Mouse (Mus musculus): ENCODE measurements at regions not wholly inside any gene's neighbourhood (a gene's known extent, or its start where the extent isn't known, plus 50 kb on each side); places are given as distances from the start of the nearest gene placed in this dataset.
A peak's percentile ranks its signal among the peaks of the same experiment; 100 is the strongest.

- no peak for DNase-seq
Observed at GRCm38 (mm10) chr4:131217083-131217482, 272.9 kb downstream of the Matn1 start.

GRCm38 (mm10) chr4:131217571-131218155, 273.5 kb downstream of the Matn1 start:
- no peak for DNase-seq

- no peak for DNase-seq
Observed at GRCm38 (mm10) chr4:131220966-131221365, 276.8 kb downstream of the Matn1 start.

- no peak for DNase-seq
Observed at GRCm38 (mm10) chr4:131230361-131230760, 286.2 kb downstream of the Matn1 start.

GRCm38 (mm10) chr4:131236611-131237031, 292.4 kb downstream of the Matn1 start:
- no peak for DNase-seq

- DNase-seq: no peak
Observed at GRCm38 (mm10) chr4:131238591-131238990, 294.4 kb downstream of the Matn1 start.

- DNase-seq: no peak
Observed at GRCm38 (mm10) chr4:131239132-131239531, 294.9 kb downstream of the Matn1 start.

- no peak for DNase-seq
Observed at GRCm38 (mm10) chr4:131240457-131240856, 296.3 kb downstream of the Matn1 start.

- DNase-seq: no peak
Observed at GRCm38 (mm10) chr4:131242250-131242649, 298.1 kb downstream of the Matn1 start.

GRCm38 (mm10) chr4:131243744-131244387, 299.7 kb downstream of the Matn1 start:
- no peak for DNase-seq

GRCm38 (mm10) chr4:131252602-131253442, 308.6 kb downstream of the Matn1 start:
- DNase-seq: peak; percentile 41

- DNase-seq: no peak
Observed at GRCm38 (mm10) chr4:131253443-131253817, 309.2 kb downstream of the Matn1 start.

- no peak for DNase-seq
Observed at GRCm38 (mm10) chr4:131254243-131254642, 310.1 kb downstream of the Matn1 start.

GRCm38 (mm10) chr4:131254691-131255090, 310.5 kb downstream of the Matn1 start:
- peak; percentile 10 for DNase-seq

- DNase-seq: no peak
Observed at GRCm38 (mm10) chr4:131261236-131261635, 317.1 kb downstream of the Matn1 start.

- DNase-seq: no peak
Observed at GRCm38 (mm10) chr4:131262909-131263308, 318.7 kb downstream of the Matn1 start.

GRCm38 (mm10) chr4:131266764-131267163, 322.6 kb downstream of the Matn1 start:
- DNase-seq: no peak

- DNase-seq: no peak
Observed at GRCm38 (mm10) chr4:131267760-131268159, 323.6 kb downstream of the Matn1 start.

- DNase-seq: peak; percentile 13
Observed at GRCm38 (mm10) chr4:131270192-131270591, 326.0 kb downstream of the Matn1 start.

GRCm38 (mm10) chr4:131272060-131272459, 327.9 kb downstream of the Matn1 start:
- no peak for DNase-seq

- no peak for DNase-seq
Observed at GRCm38 (mm10) chr4:131293560-131293959, 349.4 kb downstream of the Matn1 start.

- no peak for DNase-seq
Observed at GRCm38 (mm10) chr4:131298011-131298674, 354.0 kb downstream of the Matn1 start.

GRCm38 (mm10) chr4:131303936-131304335, 359.8 kb downstream of the Matn1 start:
- DNase-seq: no peak

Data from thymus, postnatal 4 days (tissue).